ENCODE assay signal across 24 mouse cellular contexts in the genomic region with DNA sequence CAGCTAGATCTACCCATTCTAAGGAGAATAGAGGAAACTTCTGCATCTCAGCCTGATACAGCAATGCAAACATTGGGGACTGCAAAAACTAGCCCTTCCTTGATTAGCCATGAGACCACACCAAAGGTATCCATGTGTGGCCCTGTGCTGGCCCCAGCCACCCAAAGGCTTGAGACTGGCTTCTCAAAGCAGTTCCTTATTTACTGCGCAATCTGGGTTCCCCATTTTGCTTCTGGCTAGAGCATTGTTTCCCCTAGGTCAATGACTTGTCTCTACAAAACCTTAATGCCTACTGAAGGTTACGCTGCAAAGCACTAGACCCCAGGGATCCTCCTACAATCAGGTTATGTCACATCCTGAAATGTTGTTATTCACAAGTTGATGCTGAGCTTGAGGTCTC.
"Had no signal": no experiment of that assay in that cellular context is flagged by ENCODE, and none has a peak within 500 bp of the region (broad histone marks: within the 10 kb centered on the region; RNA-seq: fewer than 3 reads in every experiment).

No protein-coding gene starts in this region.

- H3K27ac ChIP-seq: heart, adult 2 months; hindbrain, embryonic 10.5 days; hindbrain, embryonic 12.5 days; hindbrain, embryonic 14.5 days; intestine, embryonic 15.5 days; left cerebral cortex, adult 2 months; limb, embryonic 10.5 days; limb, embryonic 12.5 days; liver, embryonic 13.5 days had no signal

- H3K4me3 ChIP-seq: heart, adult 2 months; hindbrain, embryonic 10.5 days; hindbrain, embryonic 12.5 days; intestine, embryonic 15.5 days; left cerebral cortex, adult 2 months; limb, embryonic 10.5 days; limb, embryonic 12.5 days; liver, embryonic 13.5 days had no signal

- H3K36me3 ChIP-seq: hindbrain, embryonic 10.5 days; hindbrain, embryonic 12.5 days; intestine, embryonic 15.5 days; limb, embryonic 10.5 days; limb, embryonic 12.5 days; liver, embryonic 13.5 days had no signal

- H3K9me3 ChIP-seq: hindbrain, embryonic 10.5 days; hindbrain, embryonic 12.5 days; intestine, embryonic 15.5 days; limb, embryonic 10.5 days; limb, embryonic 12.5 days; liver, embryonic 13.5 days had no signal

- H3K9ac ChIP-seq: hindbrain, embryonic 12.5 days; hindbrain, embryonic 14.5 days; intestine, embryonic 15.5 days; limb, embryonic 12.5 days; liver, embryonic 13.5 days had no signal

- H3K4me2 ChIP-seq: heart, embryonic 11.5 days; hindbrain, embryonic 12.5 days; hindbrain, embryonic 14.5 days; intestine, embryonic 15.5 days; limb, embryonic 12.5 days; liver, embryonic 11.5 days; liver, embryonic 13.5 days had no signal

- DNase-seq: gastrocnemius, postnatal 14 days; gastrocnemius, postnatal 36 days; heart, adult 2 months; heart, postnatal 10 days; heart, postnatal 4 days; kidney, adult 18-20 months; kidney, adult 8-10 months; kidney, postnatal 10 days; kidney, postnatal 25 days; kidney, postnatal 4 days; liver; liver, embryonic 13.5 days had no signal

- H3K27me3 ChIP-seq: hindbrain, embryonic 12.5 days; intestine, embryonic 15.5 days; limb, embryonic 12.5 days; liver, embryonic 13.5 days had no signal

- ATAC-seq: hindbrain, embryonic 16.5 days; inflammation-experienced regulatory T-cells, adult 6 months; intestine, embryonic 15.5 days; intestine, postnatal 0 days had no signal

- H3K4me1 ChIP-seq: intestine, embryonic 15.5 days; limb, embryonic 12.5 days; liver, embryonic 13.5 days had no signal
